Mouse (Mus musculus) liver, embryonic 15.5 days (tissue): ENCODE measurements around the gene Ireb2. TPM values are rescaled to one million over a fixed set of nuclear protein-coding genes. Genes with fewer than 3 reads are reported as not detected.
"Not testable (repeated sequence)": the region's sequence is repeated elsewhere in the genome, so short reads cannot be mapped to it uniquely, and the experiment has no call there.

Source experiments
- ATAC-seq: fragments of 200-750 bp; cut with Nextera tagmentation; 2 replicates; pipeline ENCODE4 v1.8.0; 2017; ENCODE audit warnings: moderate number of reproducible peaks, mild to moderate bottlenecking, moderate library complexity; ENCODE audit not compliant: insufficient read depth
- H3K27ac ChIP-seq: fragments of 300-500 bp; sonication (generic); replicated peaks from 2 replicates; pipeline ENCODE4 v1.5.1; 2015; ENCODE audit warnings: mild to moderate bottlenecking, inconsistent platforms
- H3K27me3 ChIP-seq: fragments of 300-500 bp; sonication (generic); 2 replicates; pipeline ENCODE4 v1.6.1; 2015; ENCODE audit warnings: mild to moderate bottlenecking, inconsistent platforms
- H3K36me3 ChIP-seq: fragments of 300-500 bp; sonication (generic); replicated peaks from 2 replicates; pipeline ENCODE4 v1.6.1; 2015; ENCODE audit warnings: moderate library complexity, mild to moderate bottlenecking, inconsistent platforms
- H3K4me1 ChIP-seq: fragments of 300-500 bp; sonication (generic); replicated peaks from 2 replicates; pipeline ENCODE4 v1.6.1; 2015; ENCODE audit warnings: inconsistent platforms
- H3K4me2 ChIP-seq: fragments of 300-500 bp; sonication (generic); 2 replicates; pipeline ENCODE4 v1.6.1; 2015; ENCODE audit warnings: moderate library complexity, mild to moderate bottlenecking, inconsistent platforms
- H3K4me3 ChIP-seq: fragments of 300-500 bp; sonication (generic); replicated peaks from 2 replicates; pipeline ENCODE4 v1.5.1; 2015; ENCODE audit warnings: mild to moderate bottlenecking, inconsistent platforms
- H3K9ac ChIP-seq: fragments of 300-500 bp; sonication (generic); 2 replicates; pipeline ENCODE4 v1.6.1; 2015; ENCODE audit warnings: moderate library complexity, mild to moderate bottlenecking, inconsistent platforms
- H3K9me3 ChIP-seq: fragments of 300-500 bp; sonication (generic); replicated peaks from 2 replicates; pipeline ENCODE4 v1.6.1; 2016; ENCODE audit warnings: inconsistent platforms
- WGBS: fragments of 180-500 bp; shearing (Covaris S2); methylation state at CpG from one replicate; pipeline ENCODE4 v1.1.7; 2015; ENCODE audit warnings: mixed read lengths; ENCODE audit not compliant: insufficient replicate concordance; 5-methylcytosine and 5-hydroxymethylcytosine counted together
- polyA plus RNA-seq: library from polyadenylated mRNA; unstranded; fragments of >200 nt; fragmentation: Nextera tagmentation; extraction: Ambion mirVana; gene quantifications from 2 replicates; pipeline ENCODE4 v1.2.1, GENCODE M21; 2015

Gene Ireb2
- 8.3 and 8.8 TPM in 2 replicates for polyA plus RNA-seq

DNA sequence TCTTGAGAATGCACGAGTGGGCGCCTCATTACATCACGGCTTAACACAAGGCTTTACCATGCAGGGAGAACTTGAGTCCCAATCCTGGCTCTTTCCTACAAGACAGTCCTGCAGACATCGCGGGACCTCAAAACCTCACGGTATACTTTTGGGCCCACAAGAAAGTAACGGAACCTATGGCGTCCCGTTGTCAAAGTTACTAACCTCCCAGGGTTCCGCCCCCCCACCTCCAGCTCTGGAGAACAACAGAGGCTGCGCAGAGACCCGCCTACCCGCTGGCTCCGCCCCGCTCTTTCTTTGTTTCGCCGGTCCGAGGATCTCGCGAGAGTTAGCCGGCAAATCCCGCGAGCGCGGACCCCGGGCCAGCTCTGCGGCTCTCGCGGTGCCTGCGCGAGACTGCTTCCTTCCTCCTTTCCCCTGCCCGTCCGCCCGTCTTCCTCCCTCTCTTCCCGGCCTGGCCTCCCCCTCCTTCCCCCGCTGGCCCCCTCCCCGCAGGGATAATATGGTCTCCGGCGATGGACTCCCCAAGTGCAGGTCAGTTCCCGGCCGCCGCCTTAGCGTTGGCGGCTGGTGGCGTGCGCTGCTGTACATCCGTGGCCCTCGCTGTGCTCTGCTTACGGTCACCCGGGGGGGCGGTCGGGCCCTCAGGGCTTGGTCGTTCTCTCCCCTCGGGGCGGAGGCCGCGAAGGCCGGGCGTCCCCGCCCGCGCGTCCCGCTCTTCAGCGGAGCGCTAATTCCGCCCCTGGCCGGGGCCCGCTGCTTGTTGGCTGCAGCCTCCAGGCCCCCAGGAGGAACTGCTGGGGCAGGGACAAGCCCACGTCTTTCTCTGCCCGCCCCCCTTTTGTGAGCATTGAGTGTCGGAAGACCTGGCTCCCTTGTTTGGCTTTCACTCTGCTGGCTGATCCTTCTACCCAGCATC lies at the start of gene Ireb2:
Gene Ireb2 (plus strand): TSS at position 427 of the 919 bp plus-strand sequence.
- Histone ChIP-seq H3K9ac (peak within 1 kb of the TSS; percentile 91), H3K9me3 (no peaks in the 10 kb centered on the region), H3K27ac (peak within 1 kb of the TSS; percentile 92), H3K4me1 (peaks cover 29% of the 10 kb centered on the region), H3K27me3 (no peaks in the 10 kb centered on the region), H3K36me3 (peaks cover 27% of the 10 kb centered on the region), H3K4me3 (peak within 1 kb of the TSS; percentile 82), H3K4me2 (peak within 1 kb of the TSS; percentile 72)
- under 1% methylated on average over 72 of the region's 72 CpGs for whole genome bisulfite sequencing
- peak; percentile 95 for ATAC-seq

DNA sequence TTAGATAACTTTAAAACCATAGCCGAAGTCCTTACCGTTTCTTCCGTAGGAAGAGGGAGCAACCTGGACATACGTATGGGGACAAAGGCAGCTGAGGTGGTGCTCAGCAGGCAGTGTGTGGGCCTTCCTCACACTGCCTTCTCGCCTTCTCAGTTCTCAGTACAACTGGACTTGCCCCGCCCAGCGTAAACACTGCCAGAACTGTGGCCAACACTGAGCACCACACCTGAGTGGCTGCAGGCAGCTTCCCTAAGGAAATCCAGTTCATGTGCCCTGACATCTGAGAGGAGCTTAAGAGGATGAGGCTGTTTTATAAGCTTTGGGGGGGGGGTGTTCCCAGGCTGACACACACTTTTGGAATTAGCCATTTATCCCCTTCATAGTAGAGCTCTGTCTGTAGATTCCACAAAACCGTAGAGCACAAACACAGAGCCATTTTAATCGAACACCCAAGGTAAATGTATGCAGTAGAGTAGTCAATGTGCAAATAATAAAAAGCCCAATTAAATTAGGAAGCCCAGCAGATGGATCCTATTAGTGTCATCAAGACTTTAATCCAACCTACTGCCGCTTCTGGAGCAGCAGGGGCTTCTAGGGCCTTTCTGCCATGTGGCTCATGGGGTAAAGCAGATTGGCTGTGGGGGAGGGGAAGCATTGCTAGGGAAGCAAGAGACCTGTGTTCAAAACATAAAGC lies 46.9 kb upstream of the Ireb2 start:
- ATAC-seq, result no peak
- WGBS, result 54% methylated on average over 10 of the region's 10 CpGs
- H3K36me3 ChIP-seq, result no peaks in the 10 kb centered on the region
- no peaks in the 10 kb centered on the region for H3K9me3 ChIP-seq
- H3K4me1 ChIP-seq, result no peaks in the 10 kb centered on the region
- no peak overlapping the region for H3K4me3 ChIP-seq
- H3K27me3 ChIP-seq, result peaks cover 19% of the 10 kb centered on the region
- no peak overlapping the region for H3K27ac ChIP-seq
- H3K4me2 ChIP-seq, result no peak overlapping the region
- H3K9ac ChIP-seq, result no peak overlapping the region

DNA sequence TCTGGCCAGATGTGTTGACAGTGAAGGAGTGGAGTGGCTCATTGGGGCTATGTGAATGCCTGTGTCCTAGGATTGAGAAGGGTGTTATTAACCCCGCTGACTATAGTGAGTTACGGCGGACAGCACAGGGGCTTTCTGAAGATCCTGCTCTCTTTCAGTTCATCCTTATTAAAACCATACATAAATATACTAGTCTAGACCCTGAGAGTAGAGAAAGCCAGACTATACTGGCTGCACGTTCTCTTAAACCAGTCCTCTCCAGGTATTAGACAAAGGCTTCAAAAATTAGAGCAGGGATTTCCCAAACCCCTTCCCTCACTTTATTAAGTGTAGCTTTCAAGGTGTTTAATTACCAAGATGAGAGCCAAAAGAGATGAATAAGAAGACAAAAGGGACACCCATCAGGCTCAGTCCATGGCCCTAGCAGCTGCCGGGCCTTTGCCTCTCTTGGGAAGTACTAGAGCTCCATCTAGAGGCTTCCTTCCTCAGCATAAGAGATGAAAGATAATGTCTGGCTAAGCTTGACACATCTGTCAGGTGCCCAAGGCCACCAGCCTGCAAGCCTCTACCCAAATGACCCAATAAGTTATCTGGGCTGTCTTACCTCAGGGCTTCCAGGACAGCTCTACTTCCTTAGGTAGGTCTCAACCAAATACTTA lies 42.0 kb upstream of the Ireb2 start:
- Histone ChIP-seq H3K36me3 (no peaks in the 10 kb centered on the region), H3K27me3 (peaks cover 19% of the 10 kb centered on the region), H3K27ac (no peak overlapping the region), H3K4me3 (no peak overlapping the region), H3K4me2 (no peak overlapping the region), H3K9ac (no peak overlapping the region), H3K4me1 (no peaks in the 10 kb centered on the region), H3K9me3 (no peaks in the 10 kb centered on the region)
- no peak for ATAC-seq
- 53% methylated on average over 5 of the region's 5 CpGs for WGBS

DNA sequence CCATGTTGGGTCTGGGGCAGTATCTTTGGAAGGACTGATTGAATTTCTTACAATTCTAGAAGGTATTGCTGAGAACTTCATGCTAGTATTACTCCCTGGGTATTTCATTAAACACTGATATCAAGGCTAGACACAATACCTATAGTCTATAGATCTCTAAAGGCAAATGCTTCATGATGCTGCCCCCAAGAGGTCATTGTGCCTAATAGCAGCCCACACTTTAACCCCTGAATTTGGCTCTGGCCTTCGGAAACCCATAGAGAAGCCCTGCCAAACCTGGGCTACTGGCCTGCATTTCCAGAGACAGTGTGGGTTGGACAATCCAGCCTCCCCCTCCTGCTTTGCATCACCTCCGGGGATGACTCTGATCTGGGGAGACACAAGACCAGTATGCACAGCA lies 33.8 kb upstream of the Ireb2 start:
- no peaks in the 10 kb centered on the region for H3K9me3 ChIP-seq
- no peak overlapping the region for H3K27ac ChIP-seq
- 36% methylated on average over 2 of the region's 2 CpGs for WGBS
- no peak overlapping the region for H3K4me2 ChIP-seq
- no peak for ATAC-seq
- no peak overlapping the region for H3K4me3 ChIP-seq
- H3K4me1 ChIP-seq, result no peaks in the 10 kb centered on the region
- no peak overlapping the region for H3K9ac ChIP-seq
- H3K27me3 ChIP-seq, result no peaks in the 10 kb centered on the region
- H3K36me3 ChIP-seq, result no peaks in the 10 kb centered on the region

DNA sequence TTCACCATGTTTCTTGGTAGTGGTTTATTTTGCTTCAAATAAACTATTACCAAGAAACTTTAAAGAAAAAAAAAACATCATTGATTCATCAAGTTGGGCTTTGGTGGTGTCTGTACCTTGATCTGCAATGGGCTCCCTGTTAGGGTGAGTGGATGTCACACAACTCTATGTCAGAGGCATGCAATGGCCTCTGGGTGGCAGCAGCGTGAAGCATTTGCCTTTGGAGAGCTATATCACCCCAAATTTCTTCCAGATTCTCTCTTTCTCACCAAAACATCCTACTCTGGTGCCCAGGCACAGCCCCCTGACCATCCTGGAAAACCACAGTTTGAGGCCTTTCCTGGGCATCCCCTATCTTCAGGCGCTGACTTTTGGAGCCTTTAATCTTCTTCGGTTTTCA lies 33.0 kb upstream of the Ireb2 start:
- Histone ChIP-seq H3K27me3 (no peaks in the 10 kb centered on the region), H3K4me1 (no peaks in the 10 kb centered on the region), H3K9ac (no peak overlapping the region), H3K4me2 (no peak overlapping the region), H3K36me3 (no peaks in the 10 kb centered on the region), H3K27ac (no peak overlapping the region), H3K9me3 (no peaks in the 10 kb centered on the region), H3K4me3 (no peak overlapping the region)
- ATAC-seq, result no peak
- 34% methylated on average over 3 of the region's 3 CpGs for WGBS

DNA sequence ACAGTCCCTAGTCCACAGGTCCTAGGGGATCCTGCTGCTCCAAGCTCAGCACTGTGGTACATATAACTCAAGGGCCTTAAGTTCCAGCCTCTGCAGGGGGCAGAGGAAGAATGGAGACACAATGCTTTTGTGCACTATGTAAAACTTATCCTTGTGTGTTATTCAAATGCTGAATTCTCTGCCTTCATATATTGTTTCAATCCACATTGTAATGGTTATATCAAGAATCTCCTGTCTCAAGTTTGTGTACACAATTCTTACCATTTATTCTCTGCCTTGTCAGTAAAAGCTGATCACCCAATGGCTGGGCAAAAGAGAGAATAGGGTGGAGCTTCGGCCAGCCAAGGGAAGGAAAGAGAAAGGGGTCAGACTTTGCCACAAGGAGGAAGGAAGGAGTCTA lies 29.8 kb upstream of the Ireb2 start:
- H3K9ac ChIP-seq, result no peak overlapping the region
- H3K4me3 ChIP-seq, result no peak overlapping the region
- no peaks in the 10 kb centered on the region for H3K27me3 ChIP-seq
- H3K4me2 ChIP-seq, result no peak overlapping the region
- ATAC-seq, result no peak
- no peaks in the 10 kb centered on the region for H3K4me1 ChIP-seq
- H3K36me3 ChIP-seq, result no peaks in the 10 kb centered on the region
- H3K27ac ChIP-seq, result no peak overlapping the region
- no peaks in the 10 kb centered on the region for H3K9me3 ChIP-seq
- 38% methylated on average over 1 of the region's 1 CpGs for WGBS

DNA sequence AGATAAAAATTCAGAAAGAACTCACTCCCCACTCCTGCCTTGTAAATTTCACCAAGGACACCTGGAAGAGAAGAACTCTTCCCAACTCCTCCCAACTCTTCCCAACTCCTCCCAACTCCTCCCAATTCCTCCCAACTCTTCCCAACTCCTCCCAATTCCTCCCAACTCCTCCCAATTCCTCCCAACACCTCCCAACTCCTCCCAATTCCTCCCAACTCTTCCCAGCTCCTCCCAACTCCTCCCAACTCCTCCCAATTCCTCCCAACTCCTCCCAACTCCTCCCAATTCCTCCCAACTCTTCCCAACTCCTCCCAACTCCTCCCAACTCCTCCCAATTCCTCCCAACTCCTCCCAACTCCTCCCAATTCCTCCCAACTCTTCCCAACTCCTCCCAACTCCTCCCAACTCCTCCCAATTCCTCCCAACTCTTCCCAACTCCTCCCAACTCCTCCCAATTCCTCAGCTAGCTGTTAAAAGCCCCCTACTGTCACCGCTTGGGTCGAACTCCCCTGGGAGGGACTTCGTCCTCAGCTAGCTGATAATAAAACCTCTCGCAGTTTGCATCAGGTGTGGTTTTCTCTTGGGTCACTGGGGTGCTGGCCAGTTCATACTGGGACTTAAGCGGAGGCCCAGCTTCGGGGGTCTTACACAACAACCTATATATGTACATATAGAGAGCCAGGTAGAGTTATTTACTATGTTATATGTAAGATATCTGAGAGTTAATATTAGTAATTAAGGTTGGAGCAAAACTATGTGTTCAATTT lies 27.5 kb upstream of the Ireb2 start:
- not testable (repeated sequence) for H3K4me2 ChIP-seq, H3K9ac ChIP-seq, H3K4me3 ChIP-seq, H3K36me3 ChIP-seq, H3K4me1 ChIP-seq, H3K9me3 ChIP-seq, H3K27me3 ChIP-seq, H3K27ac ChIP-seq, ATAC-seq
- WGBS, result 62% methylated on average over 6 of the region's 6 CpGs

DNA sequence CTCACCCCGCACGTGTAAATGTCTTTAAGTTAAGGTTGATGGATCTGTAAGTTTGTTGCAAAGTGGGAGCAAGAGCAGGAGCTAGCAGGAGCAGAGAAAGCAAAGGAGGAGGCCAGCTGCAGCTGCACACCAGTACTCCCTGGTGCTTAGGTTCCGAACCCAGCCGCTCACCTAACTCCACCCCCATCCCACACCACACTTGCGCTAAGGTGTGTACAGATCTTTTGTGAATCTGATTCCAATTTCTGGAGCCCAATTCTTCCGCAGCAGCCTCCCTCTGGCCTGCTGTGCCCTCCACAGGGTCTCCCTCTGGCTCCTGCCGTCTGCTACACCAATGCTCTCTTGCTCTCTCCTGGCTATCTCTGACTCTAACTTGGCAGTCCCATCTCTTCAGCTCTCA lies 25.8 kb upstream of the Ireb2 start:
- H3K9me3 ChIP-seq, result no peaks in the 10 kb centered on the region
- WGBS, result 65% methylated on average over 7 of the region's 7 CpGs
- no peak overlapping the region for H3K27ac ChIP-seq
- H3K4me1 ChIP-seq, result 0 out of 2 replicates have a peak, but pooled peaks cover 3% of the 10 kb centered on the region
- H3K9ac ChIP-seq, result no peak overlapping the region
- H3K4me2 ChIP-seq, result no peak overlapping the region
- no peak overlapping the region for H3K4me3 ChIP-seq
- no peaks in the 10 kb centered on the region for H3K27me3 ChIP-seq
- ATAC-seq, result no peak
- H3K36me3 ChIP-seq, result no peaks in the 10 kb centered on the region

DNA sequence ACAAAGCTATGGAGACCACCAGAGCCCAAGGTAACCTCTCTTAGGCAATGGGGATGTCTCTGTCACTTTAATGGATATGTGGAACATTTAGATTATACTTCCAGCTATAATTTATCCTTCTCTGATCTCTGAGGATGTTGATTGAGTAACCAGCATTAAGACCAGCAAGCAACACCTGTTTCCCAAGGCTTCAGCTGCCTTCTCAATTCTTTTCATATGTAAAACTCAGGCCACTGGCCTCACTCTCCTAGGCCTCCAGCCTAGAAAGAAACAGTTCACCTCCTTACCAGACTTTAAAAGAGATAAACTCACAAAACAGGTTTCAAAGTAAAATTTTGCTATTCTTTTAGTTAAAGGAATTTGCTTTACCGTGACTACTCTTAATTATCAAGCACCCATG lies 23.4 kb upstream of the Ireb2 start:
- WGBS, result 78% methylated on average over 1 of the region's 1 CpGs
- Histone ChIP-seq H3K27me3 (no peaks in the 10 kb centered on the region), H3K4me3 (no peak overlapping the region), H3K4me1 (0 out of 2 replicates have a peak, but pooled peaks cover 3% of the 10 kb centered on the region), H3K27ac (no peak overlapping the region), H3K9ac (no peak overlapping the region), H3K9me3 (no peaks in the 10 kb centered on the region), H3K4me2 (no peak overlapping the region), H3K36me3 (no peaks in the 10 kb centered on the region)
- no peak for ATAC-seq

DNA sequence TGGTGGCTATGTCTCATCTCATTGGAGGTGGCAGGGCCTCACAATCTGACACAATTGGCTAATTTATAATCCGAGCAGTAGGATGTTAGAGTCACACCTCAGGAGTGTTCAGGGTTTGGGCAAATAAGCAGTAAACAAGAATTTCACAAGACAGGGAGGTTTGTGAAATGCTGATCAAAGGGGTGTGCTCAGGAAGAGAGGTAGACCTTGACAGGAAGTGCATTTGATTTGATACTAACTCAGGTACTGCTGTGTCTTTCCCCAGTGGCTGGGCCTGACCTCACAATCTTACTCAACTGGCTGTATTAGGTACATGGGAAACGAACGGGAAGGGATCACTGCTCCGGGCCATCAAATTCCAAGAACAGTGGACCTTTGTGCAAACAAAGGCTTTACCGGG lies 21.3 kb upstream of the Ireb2 start:
- 72% methylated on average over 5 of the region's 5 CpGs for WGBS
- no peaks in the 10 kb centered on the region for H3K9me3 ChIP-seq
- no peaks in the 10 kb centered on the region for H3K36me3 ChIP-seq
- no peak for ATAC-seq
- no peak overlapping the region for H3K9ac ChIP-seq
- 0 out of 2 replicates have a peak, but pooled peaks cover 3% of the 10 kb centered on the region for H3K4me1 ChIP-seq
- H3K4me3 ChIP-seq, result no peak overlapping the region
- H3K27me3 ChIP-seq, result no peaks in the 10 kb centered on the region
- H3K27ac ChIP-seq, result no peak overlapping the region
- no peak overlapping the region for H3K4me2 ChIP-seq
